Mouse (Mus musculus) heart, embryonic 15.5 days (tissue): Measurements from ENCODE around the gene Pcgf2. TPM values are rescaled to one million over a fixed set of nuclear protein-coding genes. Genes with fewer than 3 reads are reported as not detected.
A peak's percentile ranks its signal among the peaks of the same experiment; 100 is the strongest.

Experiments used
- ATAC-seq: fragments of 200-750 bp; cut with Nextera tagmentation; replicated peaks from 2 replicates; pipeline ENCODE4 v1.8.0; 2017; ENCODE audit warnings: low read depth, moderate TSS enrichment; ENCODE audit not compliant: insufficient number of reproducible peaks, insufficient read depth, low FRiP score
- H3K27ac ChIP-seq: fragments of 300-500 bp; sonication (generic); 2 replicates; pipeline ENCODE4 v1.5.1; 2015; ENCODE audit warnings: mild to moderate bottlenecking, inconsistent platforms
- H3K27me3 ChIP-seq: fragments of 300-500 bp; sonication (generic); 2 replicates; pipeline ENCODE4 v1.6.1; 2015; ENCODE audit warnings: inconsistent platforms
- H3K36me3 ChIP-seq: fragments of 300-500 bp; sonication (generic); 2 replicates; pipeline ENCODE4 v1.6.1; 2015; ENCODE audit warnings: mild to moderate bottlenecking, inconsistent platforms
- H3K4me1 ChIP-seq: fragments of 300-500 bp; sonication (generic); replicated peaks from 2 replicates; pipeline ENCODE4 v1.6.1; 2015; ENCODE audit warnings: inconsistent platforms
- H3K4me2 ChIP-seq: fragments of 300-500 bp; sonication (generic); 2 replicates; pipeline ENCODE4 v1.6.1; 2015; ENCODE audit warnings: inconsistent platforms, mild to moderate bottlenecking, moderate library complexity
- H3K4me3 ChIP-seq: fragments of 300-500 bp; sonication (generic); 2 replicates; pipeline ENCODE4 v1.5.1; 2015; ENCODE audit warnings: mild to moderate bottlenecking, inconsistent platforms
- H3K9ac ChIP-seq: fragments of 300-500 bp; sonication (generic); 2 replicates; pipeline ENCODE4 v1.6.1; 2015; ENCODE audit warnings: mild to moderate bottlenecking, inconsistent platforms
- H3K9me3 ChIP-seq: fragments of 300-500 bp; sonication (generic); replicated peaks from 2 replicates; pipeline ENCODE4 v1.6.1; 2016; ENCODE audit warnings: inconsistent platforms
- WGBS: fragments of 180-500 bp; shearing (Covaris S2); methylation state at CpG from one replicate; pipeline ENCODE4 v1.1.7; 2015; ENCODE audit warnings: mixed read lengths; 5-methylcytosine and 5-hydroxymethylcytosine counted together
- polyA plus RNA-seq: library from polyadenylated mRNA; unstranded; fragments of >200 nt; fragmentation: Nextera tagmentation; extraction: Ambion mirVana; gene quantifications from 2 replicates; pipeline ENCODE4 v1.2.1, GENCODE M21; 2015

Pcgf2 gene
- polyA plus RNA-seq, 1 experiment from 2014 or later: 10.9 TPM

DNA sequence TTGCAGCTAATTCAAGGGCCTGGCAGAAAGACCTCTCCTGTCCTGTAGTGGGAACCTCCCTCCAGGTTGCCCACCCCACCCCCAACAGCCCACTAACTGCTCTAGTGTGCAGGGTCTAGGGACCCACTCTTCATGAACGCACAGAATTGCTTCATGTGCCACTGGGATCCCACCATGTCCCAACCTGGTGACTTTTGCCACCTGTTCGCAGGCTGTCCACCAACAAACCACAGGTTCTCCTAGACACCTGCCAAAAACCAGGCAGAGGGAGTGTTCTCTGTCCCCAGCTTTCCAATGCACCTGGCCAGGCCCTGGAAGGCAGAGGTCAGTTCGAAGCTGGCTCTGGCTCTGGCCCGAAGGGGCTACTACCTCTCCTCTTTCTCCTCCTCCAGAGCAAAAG, 5.9 kb downstream of the Pcgf2 start:
- Histone ChIP-seq H3K9ac (peak overlapping the region; percentile 8; the same call in 1 of the 2 replicates), H3K27ac (peak overlapping the region; percentile 84)
- ATAC-seq: no peak

DNA sequence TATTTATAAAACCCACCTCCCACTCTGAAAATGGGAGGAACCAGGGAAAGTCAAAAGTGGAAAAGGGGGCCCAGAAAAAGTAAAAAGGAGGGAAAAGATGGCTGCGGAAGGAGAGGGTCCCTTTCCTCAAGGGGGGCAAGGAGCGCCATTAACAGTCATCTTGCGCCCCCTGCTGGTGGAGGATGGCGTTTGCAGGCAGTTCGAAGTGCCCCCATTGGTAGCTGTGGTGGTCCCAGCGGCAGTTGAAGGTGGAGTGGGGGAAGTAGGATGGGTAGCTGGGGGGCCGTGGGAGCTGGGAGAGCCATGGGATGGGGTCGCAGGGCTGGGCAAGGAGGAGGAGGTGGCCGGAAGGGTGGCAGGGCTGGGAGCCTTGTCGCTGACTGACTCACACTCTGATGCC, 10.4 kb downstream of the Pcgf2 start:
- Histone ChIP-seq H3K9ac (no peak overlapping the region), H3K4me2 (no peak overlapping the region), H3K4me3 (no peak overlapping the region), H3K9me3 (no peaks in the 10 kb centered on the region), H3K36me3 (peaks cover 39% of the 10 kb centered on the region), H3K4me1 (peaks cover 31% of the 10 kb centered on the region), H3K27ac (no peak overlapping the region), H3K27me3 (no peaks in the 10 kb centered on the region)
- WGBS: 30% methylated on average over 10 of the region's 10 CpGs
- no peak for ATAC-seq

More for the DNA sequence above, 5.9 kb downstream of the Pcgf2 start:
- H3K4me2 ChIP-seq: peak overlapping the region; percentile 39
- no peak overlapping the region for H3K4me3 ChIP-seq
- H3K27me3 ChIP-seq: no peaks in the 10 kb centered on the region
- H3K4me1 ChIP-seq: peaks cover 44% of the 10 kb centered on the region
- peaks cover 30% of the 10 kb centered on the region for H3K36me3 ChIP-seq
- H3K9me3 ChIP-seq: no peaks in the 10 kb centered on the region
- 85% methylated on average over 4 of the region's 4 CpGs for WGBS

DNA sequence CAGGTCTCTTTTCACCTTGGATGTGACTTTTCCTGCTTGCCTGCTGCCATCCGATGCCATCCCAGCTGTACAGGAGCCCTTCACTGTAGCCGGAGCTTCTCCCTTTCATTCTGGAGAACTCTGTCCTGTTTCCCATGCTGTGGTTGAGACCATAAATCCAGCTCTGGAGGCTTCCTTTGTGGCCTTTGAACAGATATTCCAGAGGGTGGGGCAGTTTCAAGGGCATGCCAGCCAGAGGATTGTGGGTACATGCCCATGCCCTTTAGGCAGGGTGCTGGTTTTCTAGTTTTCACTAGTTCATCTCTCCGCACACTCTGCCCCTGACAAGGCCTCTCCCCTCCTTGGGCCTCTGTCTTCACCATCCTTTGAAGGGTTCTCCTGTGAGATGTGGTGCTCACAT, 13.2 kb downstream of the Pcgf2 start:
- 0 out of 2 replicates have a peak overlapping the region, but pooled peaks have one; percentile 46 for H3K4me3 ChIP-seq
- peaks cover 32% of the 10 kb centered on the region for H3K4me1 ChIP-seq
- H3K9ac ChIP-seq: peak overlapping the region; percentile 44; the same call in 1 of the 2 replicates
- H3K27ac ChIP-seq: no peak overlapping the region
- ATAC-seq: no peak
- H3K9me3 ChIP-seq: no peaks in the 10 kb centered on the region
- WGBS: 79% methylated on average over 3 of the region's 3 CpGs
- H3K27me3 ChIP-seq: no peaks in the 10 kb centered on the region
- peak overlapping the region; percentile 79 for H3K4me2 ChIP-seq
- H3K36me3 ChIP-seq: peaks cover 39% of the 10 kb centered on the region

DNA sequence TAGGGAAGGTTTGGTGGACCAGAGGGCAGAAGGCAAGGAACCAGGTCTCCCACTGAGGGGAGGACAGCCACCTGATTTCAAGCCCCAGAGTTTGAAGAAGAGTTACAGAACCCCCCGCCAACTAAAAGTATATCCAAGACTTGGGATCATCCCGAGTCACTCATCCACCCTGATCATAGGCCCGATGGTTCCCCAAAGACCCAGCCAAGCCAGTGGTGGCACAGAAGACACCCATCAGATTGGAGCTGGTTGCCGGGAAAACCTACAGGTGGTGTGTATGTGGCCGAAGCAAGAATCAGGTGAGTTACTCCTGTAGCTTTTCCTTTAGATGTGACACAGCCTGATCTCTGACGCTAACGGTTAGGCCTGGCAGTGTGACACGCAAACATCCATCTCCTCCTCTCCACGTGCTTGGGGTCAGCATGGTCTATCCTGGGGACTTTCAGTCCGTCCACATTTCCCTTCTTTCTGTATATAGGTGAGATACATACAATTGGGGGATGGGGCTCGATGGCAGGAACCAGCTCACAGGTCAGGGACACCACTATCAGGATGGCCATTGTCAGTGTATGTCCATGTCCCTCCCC, 13.9 kb downstream of the Pcgf2 start:
- no peaks in the 10 kb centered on the region for H3K27me3 ChIP-seq
- H3K4me3 ChIP-seq: peak overlapping the region; percentile 46
- peaks cover 39% of the 10 kb centered on the region for H3K36me3 ChIP-seq
- WGBS: 65% methylated on average over 11 of the region's 11 CpGs
- ATAC-seq: no peak
- H3K27ac ChIP-seq: peak overlapping the region; percentile 57; the same call in 1 of the 2 replicates
- H3K4me1 ChIP-seq: peaks cover 32% of the 10 kb centered on the region
- H3K4me2 ChIP-seq: peak overlapping the region; percentile 79
- peak overlapping the region; percentile 44 for H3K9ac ChIP-seq
- no peaks in the 10 kb centered on the region for H3K9me3 ChIP-seq

- no peaks in the 10 kb centered on the region for H3K27me3 ChIP-seq
- H3K27ac ChIP-seq: peak within 1 kb of the TSS; percentile 82
- peak within 1 kb of the TSS; percentile 48 for H3K9ac ChIP-seq
- ATAC-seq: peak; percentile 90
- H3K4me1 ChIP-seq: peaks cover 33% of the 10 kb centered on the region
- no peaks in the 10 kb centered on the region for H3K9me3 ChIP-seq
- peak within 1 kb of the TSS; percentile 79 for H3K4me2 ChIP-seq
- WGBS: under 1% methylated on average over 42 of the region's 43 CpGs
- H3K36me3 ChIP-seq: peaks cover 37% of the 10 kb centered on the region
- H3K4me3 ChIP-seq: peak within 1 kb of the TSS; percentile 46
Measured at GRCm38 (mm10) chr11:97685613-97686321, 14.5 kb downstream of the Pcgf2 start, which contains the start of gene Cisd3. Cisd3 (plus strand) TSS chr11:97685826.

GRCm38 (mm10) chr11:97684766-97685165, 15.5 kb downstream of the Pcgf2 start:
- Histone ChIP-seq H3K27me3 (no peaks in the 10 kb centered on the region), H3K9me3 (no peaks in the 10 kb centered on the region), H3K27ac (peak overlapping the region; percentile 82), H3K4me3 (0 out of 2 replicates have a peak overlapping the region, but pooled peaks have one; percentile 46), H3K36me3 (peaks cover 38% of the 10 kb centered on the region), H3K4me2 (peak overlapping the region; percentile 79; the same call in 1 of the 2 replicates), H3K4me1 (peaks cover 42% of the 10 kb centered on the region), H3K9ac (peak overlapping the region; percentile 9)
- no peak for ATAC-seq
- WGBS: 46% methylated on average over 7 of the region's 7 CpGs

DNA sequence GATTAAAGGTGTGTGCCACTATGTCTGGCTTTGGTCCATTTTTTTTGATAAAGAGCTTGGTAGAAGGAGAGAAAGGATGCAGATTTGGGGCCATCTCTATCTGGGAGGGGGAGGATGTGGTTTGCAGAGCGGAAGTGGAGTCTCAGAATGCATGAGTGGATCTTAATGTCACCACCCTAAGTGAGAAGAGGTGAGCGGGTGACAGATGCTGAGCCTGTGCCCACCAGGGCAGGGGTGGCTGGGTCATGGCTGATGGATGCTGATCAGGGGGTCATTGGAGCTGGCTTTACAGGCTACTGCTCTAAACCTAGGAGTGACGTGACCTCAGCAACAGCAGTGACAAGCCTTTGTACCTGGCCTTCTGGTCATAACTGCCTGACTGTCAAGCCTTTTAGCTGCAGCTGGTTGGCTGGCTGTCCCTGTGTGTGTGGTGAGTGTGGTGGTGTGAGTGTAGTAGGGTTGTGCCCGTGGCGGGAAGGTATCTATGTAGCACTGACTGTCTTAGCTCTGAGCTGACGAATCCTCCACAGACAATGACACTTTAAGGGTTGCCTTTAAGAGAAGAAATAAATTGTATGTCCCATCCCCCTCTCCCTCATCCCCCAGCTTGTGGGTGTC, 16.1 kb downstream of the Pcgf2 start:
- H3K4me2 ChIP-seq: no peak overlapping the region
- peaks cover 42% of the 10 kb centered on the region for H3K4me1 ChIP-seq
- ATAC-seq: no peak

DNA sequence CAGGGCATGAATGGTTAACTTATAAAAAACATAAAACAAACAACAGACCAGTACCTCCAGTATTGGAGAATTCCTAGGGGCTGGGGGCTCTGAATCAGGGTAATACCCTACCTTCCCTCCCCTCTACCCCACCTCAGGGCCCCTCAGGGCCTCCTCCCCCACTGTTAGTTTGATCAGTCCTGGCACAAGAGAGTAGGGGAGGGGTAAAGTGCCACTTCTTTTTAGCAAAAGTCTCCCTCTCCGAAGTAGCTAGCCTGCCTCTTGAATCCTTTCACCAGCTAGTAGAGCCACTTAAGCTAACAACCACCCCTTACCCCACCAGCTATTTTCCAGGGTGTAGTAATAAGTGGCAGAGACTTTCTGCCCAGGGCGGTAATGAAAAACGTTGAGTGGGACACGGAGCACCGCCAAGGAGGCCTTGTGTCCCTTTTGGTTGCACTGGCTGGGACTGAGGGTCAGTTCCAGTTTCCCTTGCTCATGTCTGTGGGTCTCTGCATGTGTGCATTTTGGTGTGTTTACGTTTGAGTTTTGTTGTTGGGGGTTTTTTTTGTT, 17.7 kb downstream of the Pcgf2 start:
- peaks cover 42% of the 10 kb centered on the region for H3K4me1 ChIP-seq
- ATAC-seq: no peak
- no peaks in the 10 kb centered on the region for H3K9me3 ChIP-seq
- H3K9ac ChIP-seq: no peak overlapping the region; the same call in 1 of the 2 replicates
- no peak overlapping the region for H3K27ac ChIP-seq
- H3K4me3 ChIP-seq: no peak overlapping the region
- no peaks in the 10 kb centered on the region for H3K27me3 ChIP-seq
- peaks cover 48% of the 10 kb centered on the region for H3K36me3 ChIP-seq
- WGBS: 69% methylated on average over 6 of the region's 6 CpGs
- H3K4me2 ChIP-seq: no peak overlapping the region

More for the DNA sequence above, 16.1 kb downstream of the Pcgf2 start:
- H3K4me3 ChIP-seq: no peak overlapping the region
- WGBS: 75% methylated on average over 6 of the region's 6 CpGs
- no peaks in the 10 kb centered on the region for H3K27me3 ChIP-seq
- peak overlapping the region; percentile 82; the same call in 1 of the 2 replicates for H3K27ac ChIP-seq
- H3K36me3 ChIP-seq: peaks cover 38% of the 10 kb centered on the region
- H3K9me3 ChIP-seq: no peaks in the 10 kb centered on the region
- no peak overlapping the region; the same call in 1 of the 2 replicates for H3K9ac ChIP-seq

GRCm38 (mm10) chr11:97680430-97680829, 19.9 kb downstream of the Pcgf2 start:
- Histone ChIP-seq H3K27ac (peak overlapping the region; percentile 51), H3K9ac (peak overlapping the region; percentile 14; the same call in 1 of the 2 replicates), H3K4me1 (peaks cover 26% of the 10 kb centered on the region), H3K9me3 (no peaks in the 10 kb centered on the region), H3K27me3 (no peaks in the 10 kb centered on the region), H3K4me3 (no peak overlapping the region), H3K4me2 (0 out of 2 replicates have a peak overlapping the region, but pooled peaks have one; percentile 8), H3K36me3 (peaks cover 67% of the 10 kb centered on the region)
- ATAC-seq: peak; percentile 48; the same call in 1 of the 2 replicates
- WGBS: 70% methylated on average over 12 of the region's 12 CpGs

DNA sequence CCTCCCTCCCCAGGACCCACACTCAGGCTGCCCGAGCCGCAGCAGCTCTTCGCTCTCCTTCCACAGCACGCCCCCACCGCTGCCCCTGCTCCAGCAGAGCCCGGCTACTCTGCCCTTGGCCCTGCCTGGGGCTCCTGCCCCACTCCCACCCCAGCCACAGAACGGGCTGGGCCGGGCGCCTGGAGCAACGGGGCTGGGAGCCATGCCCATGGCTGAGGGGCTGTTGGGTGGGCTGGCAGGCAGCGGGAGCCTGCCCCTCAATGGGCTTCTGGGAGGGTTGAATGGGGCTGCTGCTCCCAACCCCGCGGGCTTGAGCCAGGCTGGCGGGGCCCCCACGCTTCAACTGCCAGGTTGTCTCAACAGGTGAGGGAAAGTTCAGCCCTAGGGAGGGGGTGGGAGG, 22.0 kb downstream of the Pcgf2 start:
- peaks cover 12% of the 10 kb centered on the region for H3K4me1 ChIP-seq
- H3K36me3 ChIP-seq: peaks cover 89% of the 10 kb centered on the region
- no peaks in the 10 kb centered on the region for H3K9me3 ChIP-seq
- H3K4me2 ChIP-seq: no peak overlapping the region
- no peaks in the 10 kb centered on the region for H3K27me3 ChIP-seq
- no peak overlapping the region for H3K27ac ChIP-seq
- no peak overlapping the region for H3K9ac ChIP-seq
- ATAC-seq: no peak
- no peak overlapping the region for H3K4me3 ChIP-seq
- WGBS: 85% methylated on average over 15 of the region's 15 CpGs

DNA sequence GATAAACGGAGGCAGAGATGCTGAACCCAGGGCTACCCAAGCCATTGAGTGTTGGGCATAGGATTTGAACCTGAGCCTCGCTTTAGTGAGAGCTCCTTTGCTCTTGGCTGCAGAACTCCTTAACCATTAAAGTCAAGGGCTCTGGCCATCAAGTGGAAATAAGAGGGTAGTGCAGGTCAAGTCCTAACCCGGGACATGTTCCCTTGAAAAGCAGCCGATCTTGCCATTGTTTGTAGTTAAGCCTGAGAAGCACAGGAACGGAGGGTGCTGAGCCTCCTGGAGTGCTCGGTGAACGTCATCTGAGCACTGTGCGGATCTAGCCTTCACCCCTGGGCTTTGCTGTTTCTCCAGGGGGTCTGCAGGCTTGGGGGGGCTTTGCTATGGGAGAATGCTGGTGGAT, 22.5 kb downstream of the Pcgf2 start:
- H3K9ac ChIP-seq: no peak overlapping the region
- H3K9me3 ChIP-seq: no peaks in the 10 kb centered on the region
- H3K27ac ChIP-seq: no peak overlapping the region
- H3K4me1 ChIP-seq: peaks cover 12% of the 10 kb centered on the region
- no peak overlapping the region for H3K4me3 ChIP-seq
- no peak overlapping the region for H3K4me2 ChIP-seq
- WGBS: 73% methylated on average over 8 of the region's 8 CpGs
- H3K36me3 ChIP-seq: peaks cover 93% of the 10 kb centered on the region
- no peaks in the 10 kb centered on the region for H3K27me3 ChIP-seq
- no peak; the same call in 1 of the 2 replicates for ATAC-seq
